Mouse (Mus musculus) kidney, postnatal 10 days (tissue): ENCODE data around the gene B4galt1.

ENCODE experiments used
- DNase-seq: peaks from one replicate; pipeline ENCODE4 v3.0.0; 2021; ENCODE audit warnings: mixed read lengths

B4galt1 gene

DNA sequence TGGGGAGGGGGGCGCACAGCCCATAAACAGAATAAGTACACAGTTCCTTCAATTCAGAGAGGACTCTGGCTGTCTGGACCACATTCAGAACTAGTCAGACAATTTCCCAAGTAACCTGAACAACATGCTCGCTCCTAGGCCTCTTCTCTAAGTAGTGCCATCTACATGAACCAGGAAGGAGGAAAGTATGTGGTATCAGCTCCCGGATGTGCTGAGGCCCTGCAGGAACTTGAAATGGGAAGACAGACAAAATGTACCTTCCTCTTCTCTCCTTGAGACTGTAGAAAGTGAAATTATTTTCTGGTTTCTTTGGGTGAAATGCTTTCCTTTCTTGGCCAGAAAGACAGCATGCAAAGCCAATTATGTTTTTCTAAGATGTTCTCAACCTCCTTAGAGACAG, 38.7 kb downstream of the B4galt1 start:
- DNase-seq, result no peak

DNA sequence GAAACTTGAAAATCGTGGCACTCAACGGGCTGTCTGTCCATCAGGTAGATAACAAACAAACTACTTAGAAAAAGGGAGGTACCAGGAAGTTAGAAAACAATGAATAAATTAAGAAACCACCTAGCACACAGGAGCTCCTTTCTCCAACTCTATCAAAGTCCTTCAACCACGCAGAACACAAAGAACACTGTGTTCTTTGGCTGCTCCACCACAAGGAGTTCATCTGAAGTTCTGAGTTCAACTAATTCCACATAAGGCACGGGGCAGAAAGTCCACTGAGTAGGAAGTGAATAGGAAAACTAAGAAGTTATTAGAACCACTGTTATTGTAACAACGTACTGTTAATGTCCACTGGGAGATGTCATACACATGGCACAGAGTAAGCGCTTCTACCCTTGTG, 39.4 kb downstream of the B4galt1 start:
- DNase-seq, result no peak

GRCm38 (mm10) chr4:40812891-40813290, 40.9 kb downstream of the B4galt1 start:
- no peak for DNase-seq

- no peak for DNase-seq
Measured at GRCm38 (mm10) chr4:40810481-40810880, 43.3 kb downstream of the B4galt1 start.

GRCm38 (mm10) chr4:40807382-40807781, 46.4 kb downstream of the B4galt1 start:
- DNase-seq, result no peak

DNA sequence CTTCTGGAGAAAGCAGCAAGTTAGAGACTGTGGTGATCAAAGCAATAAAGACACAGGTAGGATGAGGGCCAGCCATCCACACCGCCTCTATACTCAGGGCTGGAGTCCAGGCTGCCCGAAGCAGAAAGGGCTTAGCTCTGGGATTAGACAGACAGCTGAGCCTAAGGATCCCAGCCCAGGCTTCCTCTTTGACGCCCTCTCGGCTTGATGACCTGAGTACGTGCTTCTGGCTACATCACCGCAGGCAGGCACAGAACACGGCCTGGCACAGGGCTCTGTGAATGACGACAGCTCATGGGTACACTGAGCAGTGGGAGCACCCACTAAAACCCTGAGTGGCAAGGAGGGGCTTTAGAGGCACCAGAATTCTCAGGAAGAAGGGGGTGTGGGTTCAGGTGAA, 48.4 kb downstream of the B4galt1 start:
- DNase-seq, result no peak

GRCm38 (mm10) chr4:40802787-40803186, 51.0 kb downstream of the B4galt1 start:
- DNase-seq, result no peak

GRCm38 (mm10) chr4:40801908-40802307, 51.9 kb downstream of the B4galt1 start:
- DNase-seq, result no peak

GRCm38 (mm10) chr4:40800873-40801272, 52.9 kb downstream of the B4galt1 start:
- DNase-seq, result no peak

DNA sequence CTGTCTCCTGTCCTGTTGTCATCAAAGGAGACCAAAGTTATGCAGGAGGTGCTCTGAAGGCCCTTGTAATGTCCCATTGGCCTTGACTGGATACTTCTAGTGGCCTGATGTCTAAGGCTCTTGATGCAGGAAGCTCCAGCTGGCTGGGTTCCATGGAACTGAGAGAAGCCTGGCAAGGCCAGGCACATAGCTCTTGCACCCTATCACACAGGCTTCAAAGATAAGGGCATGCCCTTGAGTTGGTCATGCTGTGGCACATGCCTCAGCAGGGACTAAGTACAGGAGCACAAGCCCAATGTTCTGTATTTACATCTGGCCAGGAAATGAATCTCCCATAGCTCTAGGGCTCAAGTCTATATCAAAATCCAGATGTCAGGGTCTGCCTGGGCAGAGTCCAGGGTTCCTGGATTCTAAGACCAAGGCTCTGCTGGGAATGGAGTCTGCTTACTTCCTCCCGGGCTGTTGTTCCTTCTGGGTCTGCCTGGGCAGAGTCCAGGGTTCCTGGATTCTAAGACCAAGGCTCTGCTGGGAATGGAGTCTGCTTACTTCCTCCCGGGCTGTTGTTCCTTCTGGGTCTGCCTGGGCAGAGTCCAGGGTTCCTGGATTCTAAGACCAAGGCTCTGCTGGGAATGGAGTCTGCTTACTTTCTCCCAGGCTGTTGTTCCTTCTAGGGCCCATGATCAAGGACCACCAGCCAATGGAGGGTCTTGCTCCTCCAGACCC, 54.8 kb downstream of the B4galt1 start:
- peak; percentile 41 for DNase-seq

GRCm38 (mm10) chr4:40795761-40796160, 58.0 kb downstream of the B4galt1 start:
- DNase-seq, result no peak

DNA sequence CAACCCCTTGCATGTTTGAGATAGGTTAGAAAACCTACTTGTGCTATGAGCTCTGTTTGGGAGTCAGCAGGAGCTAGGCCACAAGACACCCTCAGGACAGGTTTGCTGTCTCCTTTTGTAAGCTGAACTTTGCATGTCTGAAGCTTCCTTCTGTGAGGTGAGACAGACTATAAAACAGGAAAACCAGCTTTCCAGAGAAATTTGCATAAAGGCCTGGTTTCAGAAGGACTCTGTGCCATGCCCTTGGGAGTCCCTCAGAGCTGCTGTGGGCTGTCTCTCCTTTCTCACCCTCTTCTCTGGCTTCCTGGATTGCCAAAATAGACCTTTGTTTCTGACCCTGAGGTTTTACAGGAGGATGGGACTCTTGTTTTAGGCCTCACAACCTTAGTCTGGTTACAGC, 59.5 kb downstream of the B4galt1 start:
- no peak for DNase-seq

DNA sequence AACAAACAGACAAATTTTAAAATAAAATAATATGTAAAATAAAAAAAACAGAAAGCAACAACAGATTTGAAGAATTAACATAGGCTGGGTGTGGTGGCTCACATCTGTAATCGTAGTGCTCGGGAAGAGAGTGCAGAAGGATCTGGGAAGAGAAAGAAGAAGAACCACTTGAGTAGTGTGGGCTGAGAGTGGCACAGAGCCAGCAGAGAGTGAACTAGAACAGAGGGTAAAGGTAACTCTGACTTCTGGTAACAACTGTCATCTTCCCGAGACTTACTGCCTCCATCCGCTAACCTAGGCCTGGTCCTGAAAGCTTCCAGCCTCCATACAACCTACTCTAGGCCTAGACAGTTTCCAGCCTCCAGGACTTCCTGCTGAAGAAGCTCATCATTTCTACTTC, 62.6 kb downstream of the B4galt1 start:
- DNase-seq, result no peak

DNA sequence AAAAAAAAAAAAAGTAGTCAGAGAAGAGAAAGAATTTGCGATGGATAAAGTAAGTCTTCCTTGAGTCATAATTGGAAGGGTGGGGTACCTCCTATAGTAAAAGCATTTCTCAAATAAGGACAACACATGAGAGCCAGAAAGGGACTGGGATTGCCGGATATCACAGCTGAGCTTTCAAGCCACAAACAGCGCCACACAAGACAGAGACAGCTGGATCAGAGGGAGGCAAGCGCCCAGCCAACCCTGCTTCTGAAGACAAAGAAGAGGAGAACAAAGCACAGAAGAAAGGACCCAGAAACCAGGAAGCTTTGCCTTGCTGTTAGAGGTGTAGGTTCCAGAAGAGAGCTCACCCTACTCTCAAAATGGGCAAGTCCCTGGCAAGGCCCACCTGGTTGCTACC, 67.2 kb downstream of the B4galt1 start:
- DNase-seq, result no peak

GRCm38 (mm10) chr4:40785620-40786166, 68.1 kb downstream of the B4galt1 start:
- DNase-seq, result no peak

GRCm38 (mm10) chr4:40784556-40785169, 69.1 kb downstream of the B4galt1 start:
- DNase-seq, result peak; percentile 54

- DNase-seq, result no peak
Measured at GRCm38 (mm10) chr4:40783049-40783448, 70.8 kb downstream of the B4galt1 start.

DNA sequence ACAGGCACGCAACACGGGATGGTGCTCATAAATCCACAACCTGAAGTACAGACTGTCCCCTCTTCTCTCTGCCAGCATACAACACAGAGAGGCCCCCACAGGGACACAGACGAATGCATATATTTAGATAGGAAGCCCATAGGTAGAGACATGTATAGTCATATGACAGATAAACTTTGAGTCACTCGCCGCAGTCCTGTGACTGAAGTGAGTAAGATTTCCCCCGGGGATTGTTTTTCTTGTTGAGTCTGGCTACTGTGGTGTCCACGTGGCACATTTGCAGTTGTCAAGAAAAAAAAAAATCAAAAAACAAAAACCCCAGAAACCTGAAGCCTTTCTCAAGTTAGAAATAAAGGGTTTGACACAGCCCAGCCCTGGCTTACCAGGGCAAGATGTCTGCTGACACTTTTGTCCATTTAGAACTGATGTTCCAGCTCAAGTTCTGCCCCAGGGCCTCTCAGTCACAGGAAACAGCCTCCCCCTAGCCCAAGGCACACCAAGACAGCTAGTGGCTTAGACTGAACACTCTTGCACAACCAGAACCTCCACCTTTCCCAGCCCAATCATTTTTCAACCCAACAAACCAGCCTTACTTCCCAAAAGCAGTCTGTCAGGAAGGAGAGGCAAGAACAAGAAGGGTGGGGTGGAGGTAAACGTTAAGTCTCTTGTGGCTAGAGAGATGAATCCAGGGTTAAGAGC, 71.9 kb downstream of the B4galt1 start:
- no peak for DNase-seq

DNA sequence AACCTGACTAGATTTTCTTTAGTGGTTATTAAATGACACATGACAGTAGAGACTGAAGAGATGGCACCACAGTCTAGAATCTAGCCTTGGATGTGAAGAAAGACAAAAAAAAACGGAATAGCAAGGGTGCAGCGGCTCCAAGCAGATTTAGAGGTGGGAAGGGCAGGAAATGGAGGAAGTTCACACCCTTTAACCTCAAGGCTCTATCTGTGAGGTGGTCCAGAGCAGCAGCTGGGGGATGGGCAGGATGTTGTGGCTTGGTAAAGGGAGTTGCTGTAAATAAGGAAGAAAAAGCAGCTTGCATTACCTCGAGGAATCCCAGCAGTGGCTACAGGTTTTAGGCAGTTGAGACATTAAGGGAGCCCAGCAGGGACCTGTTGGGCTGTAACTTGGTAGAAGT, 72.7 kb downstream of the B4galt1 start:
- peak; percentile 78 for DNase-seq

GRCm38 (mm10) chr4:40778656-40779055, 75.1 kb downstream of the B4galt1 start:
- peak; percentile 47 for DNase-seq

DNA sequence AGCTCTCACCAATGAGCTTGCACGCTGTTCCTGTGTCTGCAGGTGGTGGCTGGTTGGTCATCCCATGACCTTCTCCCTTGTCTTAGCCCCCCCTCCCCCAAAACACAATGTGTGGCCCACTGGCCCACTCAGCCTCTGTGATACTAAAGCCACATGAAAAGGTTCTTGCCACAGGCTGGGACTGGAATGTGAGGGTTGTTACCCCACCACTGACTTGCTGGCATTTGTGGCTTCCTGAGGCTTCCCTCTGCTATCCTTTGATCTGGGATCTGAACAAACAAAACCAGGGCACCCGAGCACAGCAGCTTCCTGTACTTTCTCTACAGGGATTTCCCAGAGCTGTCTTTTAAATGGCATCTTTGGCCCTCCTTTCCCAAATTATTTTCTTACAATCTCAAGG, 76.7 kb downstream of the B4galt1 start:
- no peak for DNase-seq

- no peak for DNase-seq
Measured at GRCm38 (mm10) chr4:40776416-40776815, 77.4 kb downstream of the B4galt1 start.
